Mouse (Mus musculus) C2C12 (cell line): ENCODE data around the gene Plxnd1.

Experiments
- CEBPB ChIP-seq: IDR thresholded peaks from one replicate; pipeline ENCODE4 v1.6.1; 2011; ENCODE audit warnings: low read depth, mild to moderate bottlenecking, control low read depth, moderate library complexity
- CTCF ChIP-seq: IDR thresholded peaks from one replicate; pipeline ENCODE4 v1.5.1; 2011; ENCODE audit not compliant: control insufficient read depth, insufficient read depth, insufficient read length

GRCm38 (mm10) chr6:115977810-115978209 is 17.0 kb downstream of the Plxnd1 start:
- TF ChIP-seq CEBPB (no peak), CTCF (no peak)
